Mouse (Mus musculus): ENCODE measurements around the gene Plekhn1. TPM values are rescaled to one million over a fixed set of nuclear protein-coding genes. Genes with fewer than 3 reads are reported as not detected.

Plekhn1 gene
- polyA plus RNA-seq, 1 experiment from 2014 or later = 27.7 TPM

DNA sequence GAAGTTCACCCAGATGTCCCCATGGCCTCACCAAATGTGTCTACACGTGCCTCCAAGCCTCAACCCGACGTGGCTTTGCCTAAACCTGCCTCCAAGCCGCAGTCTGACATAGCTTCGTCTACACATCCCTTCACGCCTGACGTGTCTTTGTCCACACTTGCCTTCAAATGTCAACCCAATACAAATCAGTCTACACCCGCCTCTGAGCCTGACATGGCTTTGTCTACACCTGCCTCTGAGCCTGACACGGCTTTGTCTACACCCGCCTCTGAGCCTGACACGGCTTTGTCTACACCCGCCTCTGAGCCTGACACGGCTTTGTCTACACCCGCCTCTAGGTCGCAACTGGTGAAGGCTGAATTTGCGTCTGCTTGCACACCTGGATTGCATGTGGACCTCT lies 16.8 kb downstream of the Plekhn1 start:
- ATAC-seq (ENCODE audit: low FRiP score, low TSS enrichment) (no peak), DNase-seq (no peak)
- Histone ChIP-seq H3K4me2 (ENCODE audit: low read length) (no peak overlapping the region), H3K9me3 (ENCODE audit: control insufficient read depth, low read length) (no peaks in the 10 kb centered on the region), H3K27me3 (ENCODE audit: control insufficient read depth, insufficient read depth, low read length) (no peaks in the 10 kb centered on the region), H3K36me3 (ENCODE audit: control insufficient read depth, insufficient read depth, low read length) (no peaks in the 10 kb centered on the region), H3K4me1 (ENCODE audit: control insufficient read depth, insufficient read depth, low read length) (no peaks in the 10 kb centered on the region), H3K9ac (replicated peaks; ENCODE audit: low read length) (no peak overlapping the region), H3K4me3 (replicated peaks; ENCODE audit: low read depth, low read length) (no peak overlapping the region), H3K27ac (replicated peaks; ENCODE audit: low read depth, low read length) (no peak overlapping the region)
- 74% methylated on average over 16 of the region's 16 CpGs for WGBS

DNA sequence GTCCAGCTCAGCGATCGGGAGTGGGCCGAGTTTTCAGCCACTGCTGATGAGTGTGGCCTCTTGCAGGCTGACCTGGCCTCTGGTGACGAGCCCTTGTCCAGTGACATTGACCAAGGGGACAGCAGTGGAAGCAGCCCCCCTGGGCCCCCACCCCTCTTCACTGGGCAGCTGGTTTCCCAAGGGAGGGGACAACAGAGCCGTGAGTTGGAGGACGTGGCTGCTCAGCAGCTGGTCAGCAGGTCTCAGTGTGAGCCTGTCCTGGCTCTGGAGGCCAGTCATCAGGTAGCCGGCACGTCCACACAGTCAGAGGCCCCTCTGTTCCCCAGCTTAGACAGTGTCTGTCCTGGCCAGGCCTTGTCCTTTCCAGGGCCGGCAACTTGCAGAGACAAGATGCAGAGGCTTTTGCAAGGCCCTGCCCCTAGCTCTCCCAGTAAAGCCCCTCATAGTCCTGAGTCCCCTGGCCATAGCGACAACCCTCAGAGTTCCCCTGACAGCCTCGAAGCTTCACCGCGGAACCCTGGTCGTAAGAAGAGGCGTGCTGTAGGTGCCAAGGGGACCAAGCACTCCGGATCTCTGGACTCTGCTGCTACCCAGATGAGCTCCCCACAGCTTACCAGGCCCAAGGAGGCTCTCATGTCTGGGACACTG lies 17.5 kb downstream of the Plekhn1 start:
- DNase-seq = no peak
- WGBS = 84% methylated on average over 16 of the region's 16 CpGs
- H3K27ac ChIP-seq (replicated peaks; ENCODE audit: low read depth, low read length) = no peak overlapping the region
- H3K4me3 ChIP-seq (replicated peaks; ENCODE audit: low read depth, low read length) = no peak overlapping the region
- no peaks in the 10 kb centered on the region for H3K27me3 ChIP-seq (ENCODE audit: control insufficient read depth, insufficient read depth, low read length)
- ATAC-seq (ENCODE audit: low FRiP score, low TSS enrichment) = no peak
- H3K4me2 ChIP-seq (ENCODE audit: low read length) = no peak overlapping the region
- no peak overlapping the region for H3K9ac ChIP-seq (replicated peaks; ENCODE audit: low read length)
- no peaks in the 10 kb centered on the region for H3K4me1 ChIP-seq (ENCODE audit: control insufficient read depth, insufficient read depth, low read length)
- H3K9me3 ChIP-seq (ENCODE audit: control insufficient read depth, low read length) = no peaks in the 10 kb centered on the region
- H3K36me3 ChIP-seq (ENCODE audit: control insufficient read depth, insufficient read depth, low read length) = no peaks in the 10 kb centered on the region

DNA sequence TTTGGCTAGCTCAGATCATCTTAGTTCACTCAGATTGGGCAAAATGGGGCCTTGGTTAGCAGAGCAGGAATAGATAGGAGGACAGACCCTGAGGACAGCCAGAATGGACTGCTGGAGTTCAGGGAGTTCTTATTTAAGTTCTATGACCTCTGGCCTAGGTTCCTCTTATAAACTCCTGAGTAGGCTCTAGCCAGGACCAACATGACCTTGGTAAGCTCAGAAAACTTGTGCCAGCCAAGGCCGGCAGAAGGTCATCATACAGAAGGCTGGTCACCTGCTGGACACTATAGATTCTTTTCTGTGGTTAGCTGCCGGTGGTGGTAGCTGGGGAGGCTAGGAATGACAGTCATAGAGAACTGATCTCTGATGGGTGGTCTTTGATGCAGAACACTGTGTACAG lies 18.5 kb downstream of the Plekhn1 start:
- Histone ChIP-seq H3K9ac (replicated peaks; ENCODE audit: low read length) (no peak overlapping the region), H3K4me3 (replicated peaks; ENCODE audit: low read depth, low read length) (no peak overlapping the region), H3K4me1 (ENCODE audit: control insufficient read depth, insufficient read depth, low read length) (no peaks in the 10 kb centered on the region), H3K27ac (replicated peaks; ENCODE audit: low read depth, low read length) (no peak overlapping the region), H3K9me3 (ENCODE audit: control insufficient read depth, low read length) (no peaks in the 10 kb centered on the region), H3K4me2 (ENCODE audit: low read length) (no peak overlapping the region), H3K27me3 (ENCODE audit: control insufficient read depth, insufficient read depth, low read length) (no peaks in the 10 kb centered on the region), H3K36me3 (ENCODE audit: control insufficient read depth, insufficient read depth, low read length) (no peaks in the 10 kb centered on the region)
- ATAC-seq (ENCODE audit: low FRiP score, low TSS enrichment) (no peak), DNase-seq (no peak)
- 92% methylated on average over 2 of the region's 2 CpGs for WGBS

DNA sequence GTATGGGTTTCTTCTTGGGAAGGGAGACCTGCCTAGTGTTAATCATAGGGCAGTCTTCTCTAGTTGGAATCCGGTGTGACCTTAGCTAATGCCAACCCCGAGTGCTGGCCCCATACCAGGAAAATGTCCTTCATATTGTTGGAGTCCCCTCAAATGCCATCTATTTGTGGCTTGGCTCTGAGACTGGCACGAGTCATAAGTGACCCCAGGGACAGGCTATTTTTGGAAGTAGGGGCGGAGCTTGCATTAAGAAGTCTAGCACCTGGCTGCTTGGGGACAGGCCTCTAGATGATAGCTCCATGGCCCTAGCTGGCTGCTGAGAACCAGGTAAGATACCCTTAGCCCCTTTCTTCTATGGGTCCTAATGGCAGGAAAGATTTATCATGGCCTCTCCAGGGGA lies 19.0 kb downstream of the Plekhn1 start, which contains the start of gene Perm1:
Gene Perm1, plus strand, starts transcription at position 220 of the 400 bp plus-strand sequence.
- 83% methylated on average over 4 of the region's 4 CpGs for WGBS

DNA sequence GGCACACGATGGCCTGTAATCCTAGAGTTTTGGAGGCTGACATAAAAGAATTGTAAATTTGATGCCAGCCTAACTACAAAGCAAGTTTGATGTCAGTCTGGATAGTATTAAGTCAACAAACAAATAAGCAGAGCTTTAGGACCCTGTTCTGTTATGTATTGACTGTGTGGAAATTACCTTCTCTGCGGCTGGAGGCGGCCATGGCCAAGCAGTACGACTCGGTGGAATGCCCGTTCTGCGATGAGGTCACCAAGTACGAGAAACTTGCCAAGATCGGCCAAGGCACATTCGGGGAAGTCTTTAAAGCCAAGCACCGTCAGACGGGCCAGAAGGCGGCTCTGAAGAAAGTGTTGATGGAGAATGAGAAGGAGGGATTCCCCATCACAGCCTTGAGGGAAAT lies 21.5 kb downstream of the Plekhn1 start:
- WGBS = 94% methylated on average over 13 of the region's 13 CpGs
- H3K36me3 ChIP-seq (ENCODE audit: control insufficient read depth, insufficient read depth, low read length) = no peaks in the 10 kb centered on the region
- no peak overlapping the region for H3K27ac ChIP-seq (replicated peaks; ENCODE audit: low read depth, low read length)

More for the DNA sequence above, 19.0 kb downstream of the Plekhn1 start, which contains the start of gene Perm1:
- Histone ChIP-seq H3K9ac (replicated peaks; ENCODE audit: low read length) (no peak within 1 kb of the TSS), H3K27ac (replicated peaks; ENCODE audit: low read depth, low read length) (no peak within 1 kb of the TSS), H3K4me2 (ENCODE audit: low read length) (no peak within 1 kb of the TSS), H3K36me3 (ENCODE audit: control insufficient read depth, insufficient read depth, low read length) (no peaks in the 10 kb centered on the region), H3K4me3 (replicated peaks; ENCODE audit: low read depth, low read length) (no peak within 1 kb of the TSS), H3K27me3 (ENCODE audit: control insufficient read depth, insufficient read depth, low read length) (no peaks in the 10 kb centered on the region), H3K4me1 (ENCODE audit: control insufficient read depth, insufficient read depth, low read length) (no peaks in the 10 kb centered on the region), H3K9me3 (ENCODE audit: control insufficient read depth, low read length) (no peaks in the 10 kb centered on the region)
- DNase-seq = no peak
- ATAC-seq (ENCODE audit: low FRiP score, low TSS enrichment) = no peak

DNA sequence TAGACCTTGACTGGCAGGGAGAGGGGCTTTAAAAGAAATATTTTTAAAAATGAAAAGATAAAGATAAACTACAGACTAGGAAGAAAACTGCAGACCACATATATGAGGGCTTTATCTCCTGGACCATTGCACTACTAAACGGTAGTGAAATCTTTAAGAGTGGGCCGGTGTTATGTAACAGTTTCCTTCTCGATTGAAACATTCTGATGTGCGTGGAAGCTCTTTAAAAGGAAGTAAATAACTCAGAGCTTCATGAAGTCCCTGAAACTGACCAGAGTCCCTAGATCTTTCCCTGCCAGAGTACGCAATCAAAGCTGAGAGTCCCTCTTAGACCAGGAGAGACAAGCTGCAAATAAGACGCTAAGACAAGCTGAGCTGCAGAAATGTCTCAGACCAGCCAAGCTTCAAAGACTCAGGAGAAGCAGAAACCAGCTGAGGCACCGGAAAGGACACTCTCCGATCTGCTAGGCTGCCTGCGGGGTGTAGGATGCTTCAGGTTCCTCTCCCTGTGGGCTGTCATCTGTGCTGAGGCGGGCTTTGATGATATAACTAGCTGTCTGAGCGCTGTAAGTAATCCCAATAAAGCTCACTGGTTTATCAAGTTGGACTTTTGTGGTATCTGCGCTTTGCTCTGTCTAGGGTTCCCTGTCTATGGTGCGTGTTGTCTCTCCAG lies 24.6 kb downstream of the Plekhn1 start:
- H3K4me2 ChIP-seq (ENCODE audit: low read length) = no peak overlapping the region
- no peaks in the 10 kb centered on the region for H3K9me3 ChIP-seq (ENCODE audit: control insufficient read depth, low read length)
- H3K27ac ChIP-seq (replicated peaks; ENCODE audit: low read depth, low read length) = no peak overlapping the region
- H3K4me3 ChIP-seq (replicated peaks; ENCODE audit: low read depth, low read length) = no peak overlapping the region
- no peaks in the 10 kb centered on the region for H3K4me1 ChIP-seq (ENCODE audit: control insufficient read depth, insufficient read depth, low read length)
- DNase-seq (no peak), ATAC-seq (ENCODE audit: low FRiP score, low TSS enrichment) (no peak)
- no peak overlapping the region for H3K9ac ChIP-seq (replicated peaks; ENCODE audit: low read length)
- 80% methylated on average over 13 of the region's 13 CpGs for WGBS
- no peaks in the 10 kb centered on the region for H3K27me3 ChIP-seq (ENCODE audit: control insufficient read depth, insufficient read depth, low read length)
- H3K36me3 ChIP-seq (ENCODE audit: control insufficient read depth, insufficient read depth, low read length) = no peaks in the 10 kb centered on the region

More for the DNA sequence above, 21.5 kb downstream of the Plekhn1 start:
- H3K4me1 ChIP-seq (ENCODE audit: control insufficient read depth, insufficient read depth, low read length) = no peaks in the 10 kb centered on the region
- DNase-seq = no peak
- no peak overlapping the region for H3K4me2 ChIP-seq (ENCODE audit: low read length)
- no peaks in the 10 kb centered on the region for H3K9me3 ChIP-seq (ENCODE audit: control insufficient read depth, low read length)
- H3K27me3 ChIP-seq (ENCODE audit: control insufficient read depth, insufficient read depth, low read length) = no peaks in the 10 kb centered on the region
- H3K4me3 ChIP-seq (replicated peaks; ENCODE audit: low read depth, low read length) = no peak overlapping the region
- no peak overlapping the region for H3K9ac ChIP-seq (replicated peaks; ENCODE audit: low read length)
- ATAC-seq (ENCODE audit: low FRiP score, low TSS enrichment) = no peak

DNA sequence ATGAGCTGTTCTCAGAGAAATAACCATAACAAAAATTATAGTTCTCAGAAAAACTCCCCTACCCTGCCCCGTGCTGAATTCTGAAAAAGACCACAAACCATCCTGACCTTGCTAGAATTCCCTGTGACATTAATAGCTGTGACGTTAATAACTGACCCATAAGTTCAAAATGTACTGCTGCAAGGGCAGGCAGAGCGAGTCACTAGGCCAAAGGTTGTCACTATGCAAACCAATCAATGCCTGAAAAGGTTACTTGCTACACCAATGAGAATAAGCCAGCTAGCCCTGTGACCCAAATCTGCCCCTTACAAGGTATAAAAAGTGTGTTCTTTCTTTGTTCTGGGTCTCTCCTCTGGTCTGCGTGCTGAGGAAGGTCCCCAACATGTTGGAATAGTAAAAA lies 25.8 kb downstream of the Plekhn1 start:
- DNase-seq (no peak), ATAC-seq (ENCODE audit: low FRiP score, low TSS enrichment) (no peak)
- no peaks in the 10 kb centered on the region for H3K27me3 ChIP-seq (ENCODE audit: control insufficient read depth, insufficient read depth, low read length)
- 90% methylated on average over 4 of the region's 4 CpGs for WGBS
- no peak overlapping the region for H3K9ac ChIP-seq (replicated peaks; ENCODE audit: low read length)
- H3K27ac ChIP-seq (replicated peaks; ENCODE audit: low read depth, low read length) = no peak overlapping the region
- H3K36me3 ChIP-seq (ENCODE audit: control insufficient read depth, insufficient read depth, low read length) = no peaks in the 10 kb centered on the region
- H3K4me1 ChIP-seq (ENCODE audit: control insufficient read depth, insufficient read depth, low read length) = peaks cover 5% of the 10 kb centered on the region
- no peaks in the 10 kb centered on the region for H3K9me3 ChIP-seq (ENCODE audit: control insufficient read depth, low read length)
- no peak overlapping the region for H3K4me2 ChIP-seq (ENCODE audit: low read length)
- no peak overlapping the region for H3K4me3 ChIP-seq (replicated peaks; ENCODE audit: low read depth, low read length)

DNA sequence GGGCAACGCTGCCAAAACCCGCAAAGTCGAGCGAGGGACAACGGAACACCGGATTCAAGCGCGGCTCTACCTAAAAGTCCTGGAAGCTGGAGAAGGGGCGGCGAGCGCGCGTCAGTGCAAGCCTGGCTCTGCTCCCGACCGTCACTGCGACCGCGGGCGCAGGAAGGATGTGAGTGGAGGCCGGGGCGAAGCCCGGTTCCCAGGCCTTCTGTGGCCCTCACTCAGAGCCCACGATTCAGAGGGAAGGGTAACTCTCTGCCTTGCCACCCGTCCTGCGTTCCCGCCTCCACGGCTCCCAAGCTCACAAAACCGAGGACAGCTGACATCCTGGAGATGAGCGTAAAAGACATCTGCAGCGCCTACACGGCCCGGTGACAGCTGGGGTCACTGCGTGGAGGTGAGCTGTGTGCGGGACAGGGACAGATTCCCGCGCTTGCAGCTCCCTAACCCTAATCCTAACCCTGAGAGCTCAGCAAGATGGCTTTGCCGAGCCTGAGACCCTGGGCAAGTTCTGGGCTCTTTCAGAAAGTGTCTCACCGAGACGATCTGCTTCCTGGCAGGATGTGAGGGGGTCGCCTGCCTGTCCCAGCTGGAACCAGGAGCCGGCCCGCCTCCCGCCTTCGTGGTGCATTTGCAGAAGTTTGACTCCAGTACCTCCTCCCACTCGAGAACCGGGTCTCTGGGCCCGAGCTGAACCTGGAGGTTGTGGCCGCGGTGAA lies 31.1 kb downstream of the Plekhn1 start:
- H3K27me3 ChIP-seq (ENCODE audit: control insufficient read depth, insufficient read depth, low read length) = peaks cover 5% of the 10 kb centered on the region; the same call in 1 of the 2 replicates
- peak overlapping the region; percentile 70 for H3K27ac ChIP-seq (replicated peaks; ENCODE audit: low read depth, low read length)
- ATAC-seq (ENCODE audit: low FRiP score, low TSS enrichment) = peak; percentile 43; the same call in 1 of the 2 replicates
- peak overlapping the region; percentile 63 for H3K9ac ChIP-seq (replicated peaks; ENCODE audit: low read length)
- H3K4me1 ChIP-seq (ENCODE audit: control insufficient read depth, insufficient read depth, low read length) = peaks cover 17% of the 10 kb centered on the region
- H3K36me3 ChIP-seq (ENCODE audit: control insufficient read depth, insufficient read depth, low read length) = no peaks in the 10 kb centered on the region
- no peaks in the 10 kb centered on the region for H3K9me3 ChIP-seq (ENCODE audit: control insufficient read depth, low read length)
- peak overlapping the region; percentile 51 for H3K4me3 ChIP-seq (replicated peaks; ENCODE audit: low read depth, low read length)
- WGBS = under 1% methylated on average over 49 of the region's 49 CpGs
- DNase-seq = peak; percentile 71
- peak overlapping the region; percentile 94 for H3K4me2 ChIP-seq (ENCODE audit: low read length)
